Mouse (Mus musculus) forebrain, embryonic 10.5 days (tissue): ENCODE measurements around the gene 1110004F10Rik. TPM values are rescaled to one million over a fixed set of nuclear protein-coding genes. Genes with fewer than 3 reads are reported as not detected.

Experiments used
- DNase-seq: peaks from one replicate; pipeline ENCODE4 v3.0.0-alpha.2; 2017; ENCODE audit warnings: low spot score; ENCODE audit errors: extremely low spot score
- H3K27ac ChIP-seq: fragments of 300-500 bp; sonication (generic); 2 replicates; pipeline ENCODE4 v1.5.1; 2016; ENCODE audit warnings: mild to moderate bottlenecking
- H3K27me3 ChIP-seq: fragments of 300-500 bp; sonication (generic); 2 replicates; pipeline ENCODE4 v1.6.1; 2016; ENCODE audit warnings: mild to moderate bottlenecking; ENCODE audit not compliant: poor library complexity, severe bottlenecking
- H3K36me3 ChIP-seq: fragments of 300-500 bp; sonication (generic); replicated peaks from 2 replicates; pipeline ENCODE4 v1.6.1; 2016; ENCODE audit warnings: mild to moderate bottlenecking, moderate library complexity
- H3K4me1 ChIP-seq: fragments of 300-500 bp; sonication (generic); 2 replicates; pipeline ENCODE4 v1.6.1; 2016
- H3K4me3 ChIP-seq: fragments of 300-500 bp; sonication (generic); 2 replicates; pipeline ENCODE4 v1.5.1; 2016; ENCODE audit warnings: mild to moderate bottlenecking, moderate library complexity
- H3K9me3 ChIP-seq: fragments of 300-500 bp; sonication (generic); 2 replicates; pipeline ENCODE4 v1.6.1; 2016; ENCODE audit warnings: mild to moderate bottlenecking, moderate library complexity
- WGBS: fragments of 180-500 bp; shearing (Covaris S2); methylation state at CpG from one replicate; pipeline ENCODE4 v1.1.7; 2016; 5-methylcytosine and 5-hydroxymethylcytosine counted together
- polyA plus RNA-seq: library from polyadenylated mRNA; unstranded; fragments of >200 nt; fragmentation: Nextera tagmentation; extraction: Ambion mirVana; gene quantifications from 2 replicates; pipeline ENCODE4 v1.2.1, GENCODE M21; 2016

1110004F10Rik gene
- polyA plus RNA-seq, 1 experiment from 2014 or later = 360 TPM

DNA sequence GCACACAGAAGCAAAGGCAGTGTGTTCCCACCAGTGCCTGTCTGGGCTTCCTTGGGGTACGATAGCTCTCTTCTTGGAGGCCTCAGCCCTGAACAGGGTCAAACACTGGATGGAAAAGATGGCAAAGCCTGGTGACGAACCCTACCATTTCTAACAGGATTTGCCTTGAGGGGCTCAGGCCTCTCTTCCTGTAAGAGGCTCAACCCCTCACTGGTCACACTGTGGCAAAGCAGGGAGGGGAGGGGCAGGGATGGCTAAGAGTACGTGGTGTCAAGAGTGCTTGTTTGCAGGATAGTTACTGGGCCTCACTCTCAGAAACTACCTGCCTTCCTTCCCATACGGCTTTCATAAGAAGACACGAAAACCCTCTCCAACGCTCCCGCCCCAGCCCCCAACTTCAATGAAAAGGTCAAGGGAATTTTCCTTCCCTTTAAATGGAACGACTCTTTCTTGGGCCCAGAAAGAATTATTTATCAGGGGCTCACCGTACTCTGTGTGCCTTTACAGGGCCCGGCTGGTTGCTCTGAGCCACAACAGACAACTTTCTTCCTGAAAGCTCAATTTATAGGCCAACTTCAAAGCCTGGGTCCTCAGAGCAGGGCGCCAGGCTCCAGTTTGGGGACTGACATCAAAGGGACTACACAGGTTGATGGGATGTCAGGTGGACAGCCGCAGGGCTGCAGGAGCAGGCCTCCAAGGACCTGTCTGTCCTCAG lies 76.2 kb downstream of the 1110004F10Rik start:
- peak; percentile 13 for DNase-seq

GRCm38 (mm10) chr7:116115991-116116390 lies 76.8 kb downstream of the 1110004F10Rik start:
- no peak overlapping the region for H3K27ac ChIP-seq
- H3K9me3 ChIP-seq = 0 out of 2 replicates have a peak, but pooled peaks cover 3% of the 10 kb centered on the region
- H3K36me3 ChIP-seq = no peaks in the 10 kb centered on the region
- 84% methylated on average over 2 of the region's 2 CpGs for WGBS
- no peak for DNase-seq
- H3K27me3 ChIP-seq = no peaks in the 10 kb centered on the region
- H3K4me1 ChIP-seq = peaks cover 24% of the 10 kb centered on the region
- H3K4me3 ChIP-seq = no peak overlapping the region

More for the DNA sequence above, 76.2 kb downstream of the 1110004F10Rik start:
- no peaks in the 10 kb centered on the region for H3K36me3 ChIP-seq
- H3K9me3 ChIP-seq = 0 out of 2 replicates have a peak, but pooled peaks cover 3% of the 10 kb centered on the region
- 0 out of 2 replicates have a peak overlapping the region, but pooled peaks have one; percentile 2 for H3K27ac ChIP-seq
- 76% methylated on average over 12 of the region's 12 CpGs for WGBS
- H3K27me3 ChIP-seq = no peaks in the 10 kb centered on the region
- peaks cover 18% of the 10 kb centered on the region for H3K4me1 ChIP-seq
- H3K4me3 ChIP-seq = no peak overlapping the region

GRCm38 (mm10) chr7:116119306-116119857 lies 80.2 kb downstream of the 1110004F10Rik start:
- no peak for DNase-seq
- H3K36me3 ChIP-seq = peaks cover 8% of the 10 kb centered on the region

GRCm38 (mm10) chr7:116120737-116121136 lies 81.5 kb downstream of the 1110004F10Rik start:
- Histone ChIP-seq H3K27me3 (no peaks in the 10 kb centered on the region), H3K36me3 (peaks cover 21% of the 10 kb centered on the region), H3K27ac (peak overlapping the region; percentile 82), H3K9me3 (0 out of 2 replicates have a peak, but pooled peaks cover 3% of the 10 kb centered on the region), H3K4me3 (no peak overlapping the region), H3K4me1 (peaks cover 50% of the 10 kb centered on the region)
- no peak for DNase-seq
- WGBS = 73% methylated on average over 4 of the region's 4 CpGs

More at GRCm38 (mm10) chr7:116119306-116119857, 80.2 kb downstream of the 1110004F10Rik start:
- no peak overlapping the region for H3K4me3 ChIP-seq
- H3K27ac ChIP-seq = no peak overlapping the region
- 69% methylated on average over 1 of the region's 1 CpGs for WGBS
- H3K9me3 ChIP-seq = 0 out of 2 replicates have a peak, but pooled peaks cover 3% of the 10 kb centered on the region
- H3K4me1 ChIP-seq = peaks cover 54% of the 10 kb centered on the region
- H3K27me3 ChIP-seq = no peaks in the 10 kb centered on the region

- Histone ChIP-seq H3K9me3 (0 out of 2 replicates have a peak, but pooled peaks cover 3% of the 10 kb centered on the region), H3K36me3 (peaks cover 22% of the 10 kb centered on the region), H3K4me1 (peaks cover 48% of the 10 kb centered on the region), H3K4me3 (no peak overlapping the region), H3K27me3 (no peaks in the 10 kb centered on the region), H3K27ac (peak overlapping the region; percentile 82)
- WGBS = 25% methylated on average over 11 of the region's 11 CpGs
- DNase-seq = no peak
These were observed 82.0 kb downstream of the 1110004F10Rik start for GRCm38 (mm10) chr7:116121202-116121601.

DNA sequence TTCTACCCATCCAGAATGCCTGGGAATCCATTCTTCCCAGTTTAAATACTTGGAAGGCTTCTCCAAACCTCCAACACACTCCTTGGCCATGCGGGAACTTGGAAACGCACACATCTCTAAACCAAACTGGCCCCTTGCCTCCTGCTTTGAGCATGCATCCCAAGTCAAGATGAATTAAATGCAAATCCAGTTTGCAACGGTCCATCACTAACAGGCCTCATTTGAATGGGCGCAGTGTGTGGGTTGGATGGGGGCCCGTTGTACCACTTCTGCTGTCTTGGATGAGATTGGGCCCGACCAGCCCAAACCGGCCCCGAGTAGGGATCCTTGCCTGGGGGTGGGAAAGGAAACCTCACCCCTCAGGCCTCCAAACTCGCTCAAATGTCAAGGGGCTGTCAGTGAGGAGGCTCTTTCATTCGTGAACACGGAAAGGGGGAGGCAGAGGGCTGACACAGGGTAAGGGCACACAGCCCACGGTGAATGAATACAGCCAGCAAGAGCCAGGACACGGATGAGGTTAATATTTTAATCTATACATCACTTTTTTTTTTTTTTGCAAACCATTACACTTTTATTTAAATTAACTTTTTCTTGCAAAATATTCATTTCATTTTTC lies 83.9 kb downstream of the 1110004F10Rik start:
- 60% methylated on average over 13 of the region's 13 CpGs for WGBS
- DNase-seq = no peak

GRCm38 (mm10) chr7:116123597-116123985 lies 84.4 kb downstream of the 1110004F10Rik start:
- H3K4me1 ChIP-seq = peaks cover 48% of the 10 kb centered on the region
- DNase-seq = no peak
- H3K36me3 ChIP-seq = peaks cover 44% of the 10 kb centered on the region
- H3K9me3 ChIP-seq = 0 out of 2 replicates have a peak, but pooled peaks cover 3% of the 10 kb centered on the region
- H3K27ac ChIP-seq = peak overlapping the region; percentile 53; the same call in 1 of the 2 replicates
- WGBS = 95% methylated on average over 2 of the region's 2 CpGs
- no peak overlapping the region for H3K4me3 ChIP-seq
- H3K27me3 ChIP-seq = no peaks in the 10 kb centered on the region

More for the DNA sequence above, 83.9 kb downstream of the 1110004F10Rik start:
- 0 out of 2 replicates have a peak, but pooled peaks cover 3% of the 10 kb centered on the region for H3K9me3 ChIP-seq
- H3K27ac ChIP-seq = peak overlapping the region; percentile 65
- peaks cover 48% of the 10 kb centered on the region for H3K4me1 ChIP-seq
- no peaks in the 10 kb centered on the region for H3K27me3 ChIP-seq
- H3K36me3 ChIP-seq = peaks cover 39% of the 10 kb centered on the region
- H3K4me3 ChIP-seq = no peak overlapping the region

GRCm38 (mm10) chr7:116124057-116124456 lies 84.9 kb downstream of the 1110004F10Rik start:
- H3K9me3 ChIP-seq = 0 out of 2 replicates have a peak, but pooled peaks cover 3% of the 10 kb centered on the region
- no peak for DNase-seq
- H3K4me1 ChIP-seq = peaks cover 48% of the 10 kb centered on the region
- H3K4me3 ChIP-seq = no peak overlapping the region
- 80% methylated on average over 12 of the region's 12 CpGs for WGBS
- peaks cover 48% of the 10 kb centered on the region for H3K36me3 ChIP-seq
- H3K27me3 ChIP-seq = no peaks in the 10 kb centered on the region
- H3K27ac ChIP-seq = peak overlapping the region; percentile 53; the same call in 1 of the 2 replicates

- no peak for DNase-seq
These were observed 86.5 kb downstream of the 1110004F10Rik start for GRCm38 (mm10) chr7:116125671-116126070.

GRCm38 (mm10) chr7:116127052-116127451 lies 87.9 kb downstream of the 1110004F10Rik start:
- no peak for DNase-seq
- Histone ChIP-seq H3K4me1 (peaks cover 31% of the 10 kb centered on the region), H3K4me3 (no peak overlapping the region), H3K27me3 (no peaks in the 10 kb centered on the region), H3K36me3 (peaks cover 60% of the 10 kb centered on the region), H3K9me3 (no peaks in the 10 kb centered on the region), H3K27ac (no peak overlapping the region)
- 89% methylated on average over 2 of the region's 2 CpGs for WGBS

More at GRCm38 (mm10) chr7:116125671-116126070, 86.5 kb downstream of the 1110004F10Rik start:
- no peak overlapping the region for H3K4me3 ChIP-seq
- peaks cover 60% of the 10 kb centered on the region for H3K36me3 ChIP-seq
- no peaks in the 10 kb centered on the region for H3K9me3 ChIP-seq
- 85% methylated on average over 7 of the region's 7 CpGs for WGBS
- no peaks in the 10 kb centered on the region for H3K27me3 ChIP-seq
- peaks cover 37% of the 10 kb centered on the region for H3K4me1 ChIP-seq
- no peak overlapping the region for H3K27ac ChIP-seq

- 94% methylated on average over 8 of the region's 8 CpGs for WGBS
These were observed 89.1 kb downstream of the 1110004F10Rik start for GRCm38 (mm10) chr7:116128286-116128685.

GRCm38 (mm10) chr7:116129374-116129773 lies 90.2 kb downstream of the 1110004F10Rik start:
- Histone ChIP-seq H3K36me3 (peaks cover 63% of the 10 kb centered on the region), H3K4me1 (peaks cover 15% of the 10 kb centered on the region; the same call in 1 of the 2 replicates), H3K9me3 (no peaks in the 10 kb centered on the region), H3K4me3 (no peak overlapping the region), H3K27ac (no peak overlapping the region), H3K27me3 (no peaks in the 10 kb centered on the region)
- WGBS = 91% methylated on average over 10 of the region's 10 CpGs
- DNase-seq = no peak

More at GRCm38 (mm10) chr7:116128286-116128685, 89.1 kb downstream of the 1110004F10Rik start:
- peaks cover 22% of the 10 kb centered on the region for H3K4me1 ChIP-seq
- H3K9me3 ChIP-seq = no peaks in the 10 kb centered on the region
- H3K36me3 ChIP-seq = peaks cover 65% of the 10 kb centered on the region
- no peak overlapping the region for H3K27ac ChIP-seq
- H3K4me3 ChIP-seq = no peak overlapping the region
- no peak for DNase-seq
- H3K27me3 ChIP-seq = no peaks in the 10 kb centered on the region
